Mouse (Mus musculus) v-Abl transformed pro-B cells (cell line): Measurements from ENCODE around the gene Olfr1393.
"Not testable (repeated sequence)": the region's sequence is repeated elsewhere in the genome, so short reads cannot be mapped to it uniquely, and the experiment has no call there.

Source experiments
- in situ Hi-C, 2 experiments: fragments of 400-800 bp; cut with MboI; formaldehyde crosslinking; loops; one replicate each; pipeline ENCODE4 v1.15.1; 2025; ENCODE audit not compliant: unreplicated experiment in 2 of 2

The Olfr1393 gene

DNA sequence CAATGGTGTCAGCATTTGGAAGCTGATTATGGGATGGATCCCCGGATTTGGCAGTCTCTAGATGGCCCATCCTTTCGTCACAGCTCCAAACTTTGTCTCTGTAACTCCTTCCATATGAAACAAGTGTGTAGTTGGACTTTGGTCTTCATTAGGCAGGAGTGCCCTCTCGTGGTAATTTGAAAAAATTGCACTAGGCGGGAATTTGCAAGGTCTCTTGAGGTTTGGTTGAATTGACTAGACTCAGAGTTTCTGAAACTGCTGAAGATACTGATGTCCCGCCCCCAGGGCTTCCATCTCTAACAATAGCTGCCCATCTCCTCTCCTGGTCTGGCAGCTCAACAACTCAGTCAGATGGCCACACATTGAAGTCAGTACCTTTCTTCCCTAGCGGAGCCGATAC, 6.8 kb upstream of the Olfr1393 start:
- in situ Hi-C loops, result loop anchor here (5.0 kb wide), 2 partner anchors 84 to 154 kb away; partner anchors contain the start of gene Btnl9 (in 2 of the 2)

GRCm38 (mm10) chr11:49273834-49274519, 4.1 kb upstream of the Olfr1393 start:
- in situ Hi-C loops, result loop anchor here (5.0 kb wide), 2 partner anchors 87 to 157 kb away; partner anchors contain the start of gene Btnl9 (in 2 of the 2)

DNA sequence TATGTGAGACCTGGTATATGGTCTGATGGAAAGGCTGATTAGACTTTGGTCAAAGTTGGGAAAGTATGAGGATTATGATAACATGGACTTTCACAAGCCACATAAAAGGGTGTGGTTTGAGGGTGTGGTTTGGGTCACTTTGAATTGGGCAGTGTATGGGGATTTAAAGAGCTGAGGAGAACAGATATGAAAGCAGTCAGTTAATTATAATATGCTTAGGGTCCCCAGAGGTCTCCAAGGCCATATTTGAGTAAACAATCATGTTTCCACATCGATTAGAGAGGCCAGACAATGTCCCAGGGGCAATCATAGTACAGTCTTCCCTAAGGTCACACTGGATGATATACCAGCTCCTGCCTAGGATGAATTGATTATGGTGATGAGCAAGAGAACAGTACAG, 6.9 kb downstream of the Olfr1393 start, which contains the start of gene Olfr1392:
Gene Olfr1392 (plus strand): TSS at position 301 of the 400 bp plus-strand sequence.
- in situ Hi-C loops, result loop anchor here in 1 of 2 experiments (25.0 kb wide), 1 partner anchor 602 kb away; no protein-coding TSS in a partner anchor

DNA sequence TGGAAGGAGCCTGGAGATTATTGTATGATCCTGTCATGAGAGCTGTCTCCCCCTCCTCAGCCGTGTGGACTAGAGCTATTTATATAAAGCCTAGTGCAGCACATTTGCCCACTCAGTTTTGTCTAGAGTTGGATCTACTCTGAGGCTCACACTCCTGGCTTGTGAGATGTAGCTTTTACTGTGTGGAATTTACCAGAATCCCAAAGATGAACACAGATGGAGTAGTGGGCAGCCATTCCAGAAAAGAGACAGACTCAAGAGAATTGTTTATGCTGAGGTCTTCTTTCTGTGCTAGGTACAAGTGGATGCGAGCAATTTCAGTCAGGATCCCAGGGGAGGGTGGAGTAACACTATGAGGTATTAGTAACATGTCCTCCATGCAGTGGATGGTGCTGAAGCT, 9.1 kb downstream of the Olfr1393 start:
- in situ Hi-C loops, result loop anchor here in 1 of 2 experiments (25.0 kb wide), 1 partner anchor 600 kb away; no protein-coding TSS in a partner anchor

GRCm38 (mm10) chr11:49292777-49293176, 14.7 kb downstream of the Olfr1393 start:
- in situ Hi-C loops, result loop anchor here in 1 of 2 experiments (25.0 kb wide), 1 partner anchor 595 kb away; no protein-coding TSS in a partner anchor

DNA sequence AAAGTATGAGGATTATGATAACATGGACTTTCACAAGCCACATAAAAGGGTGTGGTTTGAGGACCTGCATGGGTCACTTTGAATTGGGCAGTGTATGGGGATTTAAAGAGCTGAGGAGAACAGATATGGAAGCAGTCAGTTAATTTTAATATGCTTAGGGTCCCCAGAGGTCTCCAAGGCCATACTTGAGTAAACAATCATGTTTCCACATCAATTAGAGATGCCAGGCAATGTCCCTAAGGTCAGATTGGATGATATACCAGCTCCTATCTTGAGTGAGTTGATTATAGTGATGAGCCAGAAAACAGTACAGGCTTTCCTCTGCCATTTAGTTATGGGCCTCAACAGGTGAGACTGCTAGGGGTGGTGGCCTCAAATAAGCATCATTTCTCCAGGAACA, 26.3 kb downstream of the Olfr1393 start, which contains the start of gene Olfr10:
Gene Olfr10 (plus strand): TSS at position 301 of the 400 bp plus-strand sequence.
- in situ Hi-C loops, result no loop called here

- in situ Hi-C loops, result not testable (repeated sequence)
These were observed 30.4 kb downstream of the Olfr1393 start for GRCm38 (mm10) chr11:49308547-49308946.

DNA sequence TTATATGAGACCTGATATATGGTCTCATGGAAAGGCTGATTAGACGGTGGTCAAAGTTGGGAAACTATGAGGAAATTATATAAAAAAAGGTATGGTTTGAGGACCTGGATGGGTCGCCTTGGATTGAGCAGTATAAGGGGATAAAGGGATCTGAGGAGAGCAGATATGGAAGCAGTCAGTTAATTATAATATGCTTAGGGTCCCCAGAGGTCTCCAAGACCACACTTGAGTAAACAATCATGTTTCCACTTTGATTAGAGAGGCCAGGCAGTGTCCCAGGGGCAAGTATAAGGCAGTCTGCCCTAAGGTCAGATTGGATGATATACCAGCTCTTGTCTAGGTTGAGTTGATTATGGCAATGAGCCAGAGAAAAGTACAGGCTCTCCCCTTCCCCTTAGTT, 44.3 kb downstream of the Olfr1393 start, which contains the start of gene Olfr1391:
Gene Olfr1391 (plus strand): TSS at position 301 of the 400 bp plus-strand sequence.
- in situ Hi-C loops, result no loop called here

- in situ Hi-C loops, result no loop called here
These were observed 48.6 kb downstream of the Olfr1393 start for GRCm38 (mm10) chr11:49326726-49327125.

GRCm38 (mm10) chr11:49329686-49330085, 51.6 kb downstream of the Olfr1393 start:
- in situ Hi-C loops, result no loop called here
